ENCODE assay signal across 9 mouse cellular contexts in the genomic region with DNA sequence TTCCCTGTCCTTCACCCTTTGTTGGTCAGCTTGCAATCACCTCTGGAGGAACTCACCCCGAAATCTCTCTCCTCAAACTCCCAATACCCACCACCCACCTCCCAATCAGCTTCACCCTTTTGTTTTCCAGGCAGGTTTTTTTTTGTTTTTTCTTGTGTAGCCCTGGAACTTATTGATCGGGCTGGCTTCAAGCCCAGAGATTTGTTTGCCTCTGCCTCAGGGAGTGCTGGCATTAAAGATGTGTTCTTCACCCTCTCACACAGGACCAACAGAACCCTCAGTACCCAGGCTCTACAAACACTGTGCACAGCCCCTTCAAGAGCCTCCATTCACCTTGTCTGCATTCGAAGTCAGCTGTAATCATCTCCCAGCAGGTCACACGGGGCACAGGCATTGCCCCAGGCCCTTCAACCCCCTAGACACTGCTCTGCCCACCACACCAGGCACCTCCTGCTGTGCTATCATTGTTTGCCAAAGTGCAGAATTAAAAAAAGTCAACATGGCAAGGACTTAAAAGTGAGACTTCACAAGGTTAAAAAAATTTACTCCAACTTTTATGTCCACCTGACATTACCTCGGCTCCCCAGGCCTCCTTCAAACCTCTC. TPM values are rescaled to one million over a fixed set of nuclear protein-coding genes. Genes with fewer than 3 reads are reported as not detected.
DNase-seq lines count a peak whose midpoint lies in the region; ATAC-seq and TF ChIP-seq lines count a peak whose summit lies in the region.
"Had no signal": no experiment of that assay in that cellular context is flagged by ENCODE, and none has a peak within 500 bp of the region (broad histone marks: within the 10 kb centered on the region; RNA-seq: fewer than 3 reads in every experiment).

No protein-coding gene starts in this region.

- DNase-seq in kidney, postnatal 25 days = no peak
- DNase-seq in hindbrain, embryonic 11.5 days (ENCODE audit: low spot score) = no peak
- DNase-seq in retina, embryonic 14.5 days (ENCODE audit: low spot score) = no peak
- no peak for DNase-seq in layer of hippocampus, adult 9-10 months (ENCODE audit: low spot score)
- DNase-seq in layer of hippocampus, postnatal 14 days (ENCODE audit: low spot score in 2 of 2) = no peak
- DNase-seq: kidney, adult 11 months had no signal

- H3K4me2 ChIP-seq in kidney, embryonic 14.5 days (replicated peaks; ENCODE audit: low read depth, low read length) = peak overlapping the region; percentile 89
- H3K4me2 ChIP-seq in hindbrain, embryonic 11.5 days (replicated peaks; ENCODE audit: low read depth, low read length) = peak overlapping the region; percentile 96
- H3K4me2 ChIP-seq in midbrain, embryonic 12.5 days (replicated peaks) = peak overlapping the region; percentile 96

- peak overlapping the region; percentile 95 for H3K9ac ChIP-seq in kidney, embryonic 14.5 days (ENCODE audit: low read depth, low read length)
- peak overlapping the region; percentile 96 for H3K9ac ChIP-seq in hindbrain, embryonic 11.5 days (ENCODE audit: low read depth, low read length)
- peak overlapping the region; percentile 99 for H3K9ac ChIP-seq in midbrain, embryonic 12.5 days (replicated peaks)

- no peaks in the 10 kb centered on the region for H3K27me3 ChIP-seq in kidney, embryonic 14.5 days (ENCODE audit: control insufficient read depth, insufficient read depth, low read length)
- no peaks in the 10 kb centered on the region for H3K27me3 ChIP-seq in hindbrain, embryonic 11.5 days (ENCODE audit: control insufficient read depth, insufficient read depth, low read length)
- no peaks in the 10 kb centered on the region for H3K27me3 ChIP-seq in midbrain, embryonic 12.5 days

- H3K4me3 ChIP-seq in kidney, embryonic 14.5 days (ENCODE audit: low read length) = peak overlapping the region; percentile 80
- peak overlapping the region; percentile 65 for H3K4me3 ChIP-seq in bone marrow, adult 2 months (replicated peaks; ENCODE audit: control insufficient read depth, low read depth, low read length)
- peak overlapping the region; percentile 97 for H3K4me3 ChIP-seq in hindbrain, embryonic 11.5 days (ENCODE audit: low read depth, low read length)
- H3K4me3 ChIP-seq in midbrain, embryonic 12.5 days = peak overlapping the region; percentile 91

- H3K9me3 ChIP-seq in kidney, embryonic 14.5 days (ENCODE audit: control insufficient read depth, low read length) = no peaks in the 10 kb centered on the region
- no peaks in the 10 kb centered on the region for H3K9me3 ChIP-seq in hindbrain, embryonic 11.5 days (ENCODE audit: control insufficient read depth, low read length)
- no peaks in the 10 kb centered on the region for H3K9me3 ChIP-seq in midbrain, embryonic 12.5 days

- H3K36me3 ChIP-seq in kidney, embryonic 14.5 days (ENCODE audit: control insufficient read depth, insufficient read depth, low read length) = peaks cover 46% of the 10 kb centered on the region
- peaks cover 4% of the 10 kb centered on the region; the same call in 1 of the 2 replicates for H3K36me3 ChIP-seq in hindbrain, embryonic 11.5 days (ENCODE audit: control insufficient read depth, insufficient read depth, low read length)
- peaks cover 44% of the 10 kb centered on the region for H3K36me3 ChIP-seq in midbrain, embryonic 12.5 days

- peaks cover 39% of the 10 kb centered on the region for H3K4me1 ChIP-seq in kidney, embryonic 14.5 days (ENCODE audit: control insufficient read depth, insufficient read depth, low read length)
- H3K4me1 ChIP-seq in bone marrow, adult 2 months (ENCODE audit: control insufficient read depth, insufficient read depth, low read length) = peaks cover 3% of the 10 kb centered on the region
- peaks cover 19% of the 10 kb centered on the region for H3K4me1 ChIP-seq in hindbrain, embryonic 11.5 days (replicated peaks; ENCODE audit: control insufficient read depth, insufficient read depth, low read length)
- H3K4me1 ChIP-seq in midbrain, embryonic 12.5 days = peaks cover 63% of the 10 kb centered on the region

- no peak for TF ChIP-seq CTCF in bone marrow, adult 2 months (IDR thresholded peaks at IDR 0.05; ENCODE audit: control insufficient read depth, insufficient read depth, low read length)

- H3K27ac ChIP-seq in kidney, embryonic 14.5 days (ENCODE audit: low read depth, low read length) = peak overlapping the region; percentile 91; the same call in 1 of the 2 replicates
- H3K27ac ChIP-seq in bone marrow, adult 2 months (ENCODE audit: control insufficient read depth, insufficient read depth, low read depth, low read length, poor library complexity) = no peak overlapping the region
- no peak overlapping the region for H3K27ac ChIP-seq in hindbrain, embryonic 11.5 days (ENCODE audit: low read depth, low read length)
- 0 out of 2 replicates have a peak overlapping the region, but pooled peaks have one; percentile 86 for H3K27ac ChIP-seq in midbrain, embryonic 12.5 days (replicated peaks)

- WGBS in kidney, embryonic 14.5 days = 47% methylated on average over 5 of the region's 5 CpGs
- WGBS in bone marrow, adult 2 months = 36% methylated on average over 5 of the region's 5 CpGs
- whole genome bisulfite sequencing in hindbrain, embryonic 11.5 days = 42% methylated on average over 5 of the region's 5 CpGs
- WGBS in midbrain, embryonic 12.5 days = 44% methylated on average over 5 of the region's 5 CpGs

- no peak for ATAC-seq in kidney, embryonic 14.5 days (ENCODE audit: low FRiP score, low TSS enrichment)
- ATAC-seq in hindbrain, embryonic 11.5 days (ENCODE audit: low FRiP score) = no peak
- no peak for ATAC-seq in midbrain, embryonic 12.5 days (ENCODE audit: low FRiP score, low read depth)

- TF ChIP-seq POLR2A in bone marrow, adult 2 months (IDR thresholded peaks at IDR 0.05; ENCODE audit: borderline replicate concordance, control insufficient read depth, low read depth, low read length) = no peak

RNA-seq across cellular contexts. Expression of a gene that starts 1.5 kb away (rescaled TPM):
- 24.9 and 40.8 TPM in 2 replicates for polyA plus RNA-seq in kidney, embryonic 14.5 days (2014; fragmentation: Nextera tagmentation; extraction: Ambion mirVana)
- polyA plus RNA-seq in bone marrow, adult 2 months (2011; ENCODE audit: insufficient read depth, insufficient read length, low replicate concordance, missing spikeins) = 13.7 and 23.1 TPM in 2 replicates
- 38.2 and 39.4 TPM in 2 replicates for polyA plus RNA-seq in hindbrain, embryonic 11.5 days (2014; fragmentation: Nextera tagmentation; extraction: Ambion mirVana)
- 67.0 and 70.9 TPM in 2 replicates for polyA plus RNA-seq in midbrain, embryonic 12.5 days (2016; fragmentation: Nextera tagmentation; extraction: Ambion mirVana)
- total RNA-seq in layer of hippocampus, postnatal 14 days (2021) = 10 to 100 TPM; 78.5 to 84.4 TPM

RNA-seq across cellular contexts. Expression of a gene that starts 1.7 kb away (rescaled TPM):
- polyA plus RNA-seq in kidney, embryonic 14.5 days (2014; fragmentation: Nextera tagmentation; extraction: Ambion mirVana) = 2,014 and 2,736 TPM in 2 replicates
- 1,108 and 1,335 TPM in 2 replicates for polyA plus RNA-seq in bone marrow, adult 2 months (2011; ENCODE audit: insufficient read depth, insufficient read length, low replicate concordance, missing spikeins)
- 1,221 and 1,241 TPM in 2 replicates for polyA plus RNA-seq in hindbrain, embryonic 11.5 days (2014; fragmentation: Nextera tagmentation; extraction: Ambion mirVana)
- polyA plus RNA-seq in midbrain, embryonic 12.5 days (2016; fragmentation: Nextera tagmentation; extraction: Ambion mirVana) = 891 and 909 TPM in 2 replicates
- total RNA-seq in layer of hippocampus, postnatal 14 days (2021) = 100 to 1,000 TPM; 356 to 380 TPM

RNA-seq across cellular contexts. Expression of a gene that starts 2.8 kb away (rescaled TPM):
- 2.8 and 3.3 TPM in 2 replicates for polyA plus RNA-seq in kidney, embryonic 14.5 days (2014; fragmentation: Nextera tagmentation; extraction: Ambion mirVana)
- polyA plus RNA-seq in bone marrow, adult 2 months (2011; ENCODE audit: insufficient read depth, insufficient read length, low replicate concordance, missing spikeins) = 1.9 and 4.1 TPM in 2 replicates
- polyA plus RNA-seq in hindbrain, embryonic 11.5 days (2014; fragmentation: Nextera tagmentation; extraction: Ambion mirVana) = 4.8 and 5.3 TPM in 2 replicates
- 8.1 and 8.7 TPM in 2 replicates for polyA plus RNA-seq in midbrain, embryonic 12.5 days (2016; fragmentation: Nextera tagmentation; extraction: Ambion mirVana)
- total RNA-seq in layer of hippocampus, postnatal 14 days (2021) = 1 to 10 TPM; 5.4 to 6.8 TPM

RNA-seq across cellular contexts. Expression of a gene that starts 13.6 kb away (rescaled TPM):
- polyA plus RNA-seq in kidney, embryonic 14.5 days (2014; fragmentation: Nextera tagmentation; extraction: Ambion mirVana) = 26.5 and 37.8 TPM in 2 replicates
- 20.4 and 21.4 TPM in 2 replicates for polyA plus RNA-seq in bone marrow, adult 2 months (2011; ENCODE audit: insufficient read depth, insufficient read length, low replicate concordance, missing spikeins)
- 26.8 and 29.4 TPM in 2 replicates for polyA plus RNA-seq in hindbrain, embryonic 11.5 days (2014; fragmentation: Nextera tagmentation; extraction: Ambion mirVana)
- 37.5 and 37.7 TPM in 2 replicates for polyA plus RNA-seq in midbrain, embryonic 12.5 days (2016; fragmentation: Nextera tagmentation; extraction: Ambion mirVana)
- total RNA-seq in layer of hippocampus, postnatal 14 days (2021) = 10 to 100 TPM; 17.5 to 18.5 TPM

RNA-seq across cellular contexts. Expression of a gene that starts 13.9 kb away (rescaled TPM):
- polyA plus RNA-seq in kidney, embryonic 14.5 days (2014; fragmentation: Nextera tagmentation; extraction: Ambion mirVana) = 169 and 211 TPM in 2 replicates
- polyA plus RNA-seq in bone marrow, adult 2 months (2011; ENCODE audit: insufficient read depth, insufficient read length, low replicate concordance, missing spikeins) = 75.9 and 89.6 TPM in 2 replicates
- 201 and 205 TPM in 2 replicates for polyA plus RNA-seq in hindbrain, embryonic 11.5 days (2014; fragmentation: Nextera tagmentation; extraction: Ambion mirVana)
- 188 and 203 TPM in 2 replicates for polyA plus RNA-seq in midbrain, embryonic 12.5 days (2016; fragmentation: Nextera tagmentation; extraction: Ambion mirVana)
- total RNA-seq in layer of hippocampus, postnatal 14 days (2021) = 10 to 100 TPM; 89.3 to 93.4 TPM

Comparison
In these comparisons a context has a peak if more than half of its experiments do, and no peak if none do; other contexts are left out.
1. H3K27ac ChIP-seq: peak in kidney, embryonic 14.5 days (single experiment) and midbrain, embryonic 12.5 days (single experiment); none in bone marrow, adult 2 months (single experiment) and hindbrain, embryonic 11.5 days (single experiment).
2. Peak in every context shown above with its lines, with median percentiles within 50 percentile points of each other: H3K4me2 ChIP-seq, H3K4me3 ChIP-seq and H3K9ac ChIP-seq.